13 mouse cellular contexts compared by ENCODE assay signal in the genomic region with DNA sequence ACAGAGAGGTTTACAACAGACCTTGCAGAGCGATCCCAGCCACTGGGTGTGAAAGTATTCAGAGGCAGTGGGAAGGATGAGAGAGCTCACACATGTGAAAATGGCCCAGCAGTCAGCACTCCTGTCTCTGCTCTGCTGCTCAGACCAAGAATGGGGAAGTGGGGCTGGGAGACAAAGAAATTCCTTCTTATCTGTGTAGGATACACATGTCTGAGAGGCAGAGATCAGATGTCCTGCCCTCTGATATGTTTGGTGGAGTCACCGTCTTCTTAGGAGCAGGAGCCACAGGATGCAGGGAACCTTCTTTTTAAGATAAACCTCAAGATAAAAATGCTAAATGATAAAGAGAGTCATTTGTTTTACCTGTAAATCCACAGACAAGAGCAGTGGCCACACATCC.
"Had no signal": no experiment of that assay in that cellular context is flagged by ENCODE, and none has a peak within 500 bp of the region (broad histone marks: within the 10 kb centered on the region; RNA-seq: fewer than 3 reads in every experiment).

No protein-coding gene starts in this region.

- H3K9ac ChIP-seq: limb, embryonic 15.5 days; neural tube, embryonic 13.5 days; stomach, embryonic 15.5 days had no signal

- H3K27me3 ChIP-seq: limb, embryonic 15.5 days; neural tube, embryonic 13.5 days; stomach, embryonic 15.5 days had no signal

- H3K4me3 ChIP-seq: limb, embryonic 15.5 days; neural tube, embryonic 13.5 days; stomach, embryonic 15.5 days had no signal

- H3K27ac ChIP-seq: limb, embryonic 15.5 days; neural tube, embryonic 13.5 days; stomach, embryonic 15.5 days had no signal

- DNase-seq: kidney, adult 8-10 months; kidney, postnatal 25 days; layer of hippocampus, postnatal 36 days; lung, adult 18-20 months; retina, postnatal 1 day; right cerebral cortex, postnatal 4 days; thymus, adult 2 months; thymus, postnatal 4 days had no signal

- H3K9me3 ChIP-seq: limb, embryonic 15.5 days; neural tube, embryonic 13.5 days; stomach, embryonic 15.5 days had no signal

- H3K4me1 ChIP-seq: limb, embryonic 15.5 days; neural tube, embryonic 13.5 days; stomach, embryonic 15.5 days had no signal

- H3K4me2 ChIP-seq: limb, embryonic 15.5 days; midbrain, embryonic 11.5 days; neural tube, embryonic 13.5 days; stomach, embryonic 15.5 days had no signal

- H3K36me3 ChIP-seq: neural tube, embryonic 13.5 days had no signal

- ATAC-seq: midbrain, embryonic 16.5 days had no signal
